In the genomic region with DNA sequence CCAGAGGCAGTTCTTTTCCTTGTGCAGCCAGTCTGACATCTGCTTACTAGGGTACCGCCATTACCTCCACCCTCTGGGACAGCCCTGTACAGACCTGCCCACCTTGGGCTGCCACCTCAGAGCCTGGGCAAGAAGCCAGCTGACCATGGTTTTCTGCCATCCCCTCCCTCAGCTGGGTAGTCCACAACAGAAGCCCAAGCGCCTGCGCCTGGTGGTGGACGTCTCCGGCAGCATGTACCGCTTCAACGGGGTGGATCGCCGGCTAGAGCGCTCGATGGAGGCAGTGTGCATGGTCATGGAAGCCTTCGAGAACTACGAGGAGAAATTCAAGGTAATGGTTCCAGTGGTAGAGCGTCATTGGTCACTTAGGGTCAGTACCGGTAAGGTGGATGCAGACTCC, we compare ENCODE assay signal across 17 mouse cellular contexts.
A peak's percentile ranks its signal among the peaks of the same experiment; 100 is the strongest.
DNase-seq lines count a peak whose midpoint lies in the region; ATAC-seq and TF ChIP-seq lines count a peak whose summit lies in the region.
"Had no signal": no experiment of that assay in that cellular context is flagged by ENCODE, and none has a peak within 500 bp of the region (broad histone marks: within the 10 kb centered on the region; RNA-seq: fewer than 3 reads in every experiment).

No protein-coding gene starts in this region.

- H3K4me1 ChIP-seq in hindbrain, embryonic 10.5 days (replicated peaks): peaks cover 29% of the 10 kb centered on the region
- peaks cover 9% of the 10 kb centered on the region; the same call in 1 of the 2 replicates for H3K4me1 ChIP-seq in hindbrain, embryonic 12.5 days
- peaks cover 5% of the 10 kb centered on the region; the same call in 1 of the 2 replicates for H3K4me1 ChIP-seq in lung, embryonic 14.5 days (ENCODE audit: insufficient read depth)
- H3K4me1 ChIP-seq in embryonic facial prominence, embryonic 14.5 days (ENCODE audit: control insufficient read depth, insufficient read depth, low read length): peaks cover 28% of the 10 kb centered on the region
- H3K4me1 ChIP-seq in intestine, postnatal 0 days (replicated peaks; ENCODE audit: control insufficient read depth, insufficient read depth, low read length): no peaks in the 10 kb centered on the region

- H3K9ac ChIP-seq in hindbrain, embryonic 12.5 days: no peak overlapping the region
- H3K9ac ChIP-seq in lung, embryonic 14.5 days: no peak overlapping the region
- no peak overlapping the region for H3K9ac ChIP-seq in embryonic facial prominence, embryonic 14.5 days (ENCODE audit: low read depth, low read length)
- no peak overlapping the region for H3K9ac ChIP-seq in intestine, postnatal 0 days (ENCODE audit: low read depth, low read length)
- H3K9ac ChIP-seq: forebrain, embryonic 12.5 days; heart, embryonic 12.5 days; kidney, embryonic 15.5 days had no signal

- H3K27ac ChIP-seq in hindbrain, embryonic 10.5 days: peak overlapping the region; percentile 50; the same call in 1 of the 2 replicates
- no peak overlapping the region for H3K27ac ChIP-seq in hindbrain, embryonic 12.5 days
- H3K27ac ChIP-seq in lung, embryonic 14.5 days (ENCODE audit: low read depth): peak overlapping the region; percentile 14; the same call in 1 of the 2 replicates
- H3K27ac ChIP-seq in embryonic facial prominence, embryonic 14.5 days (replicated peaks; ENCODE audit: low read depth, low read length): peak overlapping the region; percentile 74
- H3K27ac ChIP-seq in intestine, postnatal 0 days (ENCODE audit: low read depth, low read length): no peak overlapping the region
- H3K27ac ChIP-seq: forebrain, embryonic 12.5 days; kidney, embryonic 15.5 days had no signal

- no peak for TF ChIP-seq CTCF in lung, embryonic 14.5 days (IDR thresholded peaks at IDR 0.05; ENCODE audit: low read depth)
- no peak for TF ChIP-seq CTCF in intestine, postnatal 0 days (IDR thresholded peaks at IDR 0.05; ENCODE audit: low read depth)

- H3K9me3 ChIP-seq in hindbrain, embryonic 10.5 days: 0 out of 2 replicates have a peak, but pooled peaks cover 2% of the 10 kb centered on the region
- peaks cover 7% of the 10 kb centered on the region; the same call in 1 of the 2 replicates for H3K9me3 ChIP-seq in hindbrain, embryonic 12.5 days (replicated peaks)
- no peaks in the 10 kb centered on the region for H3K9me3 ChIP-seq in lung, embryonic 14.5 days (ENCODE audit: low read depth, low read length)
- peaks cover 6% of the 10 kb centered on the region; the same call in 1 of the 2 replicates for H3K9me3 ChIP-seq in embryonic facial prominence, embryonic 14.5 days (ENCODE audit: control insufficient read depth, low read length)
- no peaks in the 10 kb centered on the region for H3K9me3 ChIP-seq in intestine, postnatal 0 days (ENCODE audit: control insufficient read depth)
- H3K9me3 ChIP-seq: G1E had no signal

- WGBS in hindbrain, embryonic 10.5 days: 95% methylated on average over 15 of the region's 15 CpGs
- 95% methylated on average over 15 of the region's 15 CpGs for WGBS in hindbrain, embryonic 12.5 days
- WGBS in lung, embryonic 14.5 days: 92% methylated on average over 15 of the region's 15 CpGs
- WGBS in embryonic facial prominence, embryonic 14.5 days: 92% methylated on average over 15 of the region's 15 CpGs
- 94% methylated on average over 15 of the region's 15 CpGs for WGBS in intestine, postnatal 0 days

- H3K4me2 ChIP-seq in hindbrain, embryonic 12.5 days (replicated peaks): no peak overlapping the region
- no peak overlapping the region for H3K4me2 ChIP-seq in lung, embryonic 14.5 days
- no peak overlapping the region for H3K4me2 ChIP-seq in embryonic facial prominence, embryonic 14.5 days (ENCODE audit: low read depth, low read length)
- no peak overlapping the region for H3K4me2 ChIP-seq in intestine, postnatal 0 days (replicated peaks; ENCODE audit: low read depth)
- H3K4me2 ChIP-seq: forebrain, embryonic 12.5 days; heart, embryonic 12.5 days; kidney, embryonic 15.5 days; midbrain, embryonic 11.5 days had no signal

- peak; percentile 17 to 26 for DNase-seq in adrenal gland, adult (ENCODE audit: inconsistent age in 2 of 2, low spot score in 1 of 2)
- DNase-seq in adrenal gland, postnatal 14 days: no peak
- no peak for DNase-seq in hindbrain, embryonic 10.5 days (ENCODE audit: low spot score)
- DNase-seq in lung, embryonic 14.5 days: no peak
- DNase-seq in lung, postnatal 36 days: no peak
- DNase-seq in embryonic facial prominence, embryonic 14.5 days (ENCODE audit: low spot score): no peak
- DNase-seq: cerebellum, adult 11-12 months; gastrocnemius, postnatal 36 days; right cerebral cortex, postnatal 25 days had no signal

- ATAC-seq in hindbrain, embryonic 12.5 days (ENCODE audit: low FRiP score): no peak
- no peak for ATAC-seq in lung, embryonic 14.5 days (ENCODE audit: insufficient read depth)
- ATAC-seq in embryonic facial prominence, embryonic 14.5 days (ENCODE audit: low read depth): no peak
- ATAC-seq in intestine, postnatal 0 days: no peak
- ATAC-seq: CD4-positive, CD25-positive, alpha-beta regulatory T cell, adult 4 months had no signal

- no peak overlapping the region for H3K4me3 ChIP-seq in hindbrain, embryonic 10.5 days
- H3K4me3 ChIP-seq in hindbrain, embryonic 12.5 days: no peak overlapping the region
- no peak overlapping the region for H3K4me3 ChIP-seq in lung, embryonic 14.5 days (ENCODE audit: low read depth, low read length)
- H3K4me3 ChIP-seq in embryonic facial prominence, embryonic 14.5 days (ENCODE audit: low read depth, low read length): no peak overlapping the region
- H3K4me3 ChIP-seq in intestine, postnatal 0 days (ENCODE audit: low read depth, low read length): no peak overlapping the region
- H3K4me3 ChIP-seq: forebrain, embryonic 12.5 days; heart, embryonic 12.5 days; kidney, embryonic 15.5 days had no signal

- no peaks in the 10 kb centered on the region for H3K27me3 ChIP-seq in hindbrain, embryonic 10.5 days (ENCODE audit: insufficient read depth, poor library complexity, severe bottlenecking)
- no peaks in the 10 kb centered on the region for H3K27me3 ChIP-seq in hindbrain, embryonic 12.5 days
- H3K27me3 ChIP-seq in lung, embryonic 14.5 days (ENCODE audit: insufficient read depth, low read length): no peaks in the 10 kb centered on the region
- no peaks in the 10 kb centered on the region for H3K27me3 ChIP-seq in embryonic facial prominence, embryonic 14.5 days (replicated peaks; ENCODE audit: control insufficient read depth, insufficient read depth, low read length)
- H3K27me3 ChIP-seq in intestine, postnatal 0 days (replicated peaks; ENCODE audit: control insufficient read depth, insufficient read depth, low read length): no peaks in the 10 kb centered on the region
- H3K27me3 ChIP-seq: forebrain, embryonic 12.5 days; heart, embryonic 12.5 days; kidney, embryonic 15.5 days had no signal

- 0 out of 2 replicates have a peak, but pooled peaks cover 7% of the 10 kb centered on the region for H3K36me3 ChIP-seq in hindbrain, embryonic 10.5 days
- 0 out of 2 replicates have a peak, but pooled peaks cover 3% of the 10 kb centered on the region for H3K36me3 ChIP-seq in hindbrain, embryonic 12.5 days
- no peaks in the 10 kb centered on the region for H3K36me3 ChIP-seq in lung, embryonic 14.5 days (ENCODE audit: insufficient read depth)
- no peaks in the 10 kb centered on the region for H3K36me3 ChIP-seq in embryonic facial prominence, embryonic 14.5 days (ENCODE audit: control insufficient read depth, insufficient read depth, low read length)
- H3K36me3 ChIP-seq in intestine, postnatal 0 days (ENCODE audit: control insufficient read depth, insufficient read depth): peaks cover 19% of the 10 kb centered on the region; the same call in 1 of the 2 replicates
- H3K36me3 ChIP-seq: forebrain, embryonic 12.5 days had no signal

Comparison
In these comparisons a context has a peak if more than half of its experiments do, and no peak if none do; other contexts are left out.
1. DNase-seq: peak in adrenal gland, adult (2 of 2); none in adrenal gland, postnatal 14 days (single experiment), hindbrain, embryonic 10.5 days (single experiment), lung, embryonic 14.5 days (single experiment), lung, postnatal 36 days (single experiment) and embryonic facial prominence, embryonic 14.5 days (single experiment).
2. H3K27ac ChIP-seq: peak in hindbrain, embryonic 10.5 days (single experiment), lung, embryonic 14.5 days (single experiment) and embryonic facial prominence, embryonic 14.5 days (single experiment); none in hindbrain, embryonic 12.5 days (single experiment) and intestine, postnatal 0 days (single experiment).